Mouse (Mus musculus) embryonic fibroblast, embryonic 13.5 days (primary cell): ENCODE data around the gene Vstm2l.

Experiments used
- CTCF ChIP-seq: IDR thresholded peaks from 2 replicates; pipeline ENCODE4 v1.5.1; 2011; ENCODE audit warnings: mild to moderate bottlenecking, control low read depth, low read length, moderate library complexity, borderline replicate concordance; ENCODE audit not compliant: insufficient read depth
- POLR2A ChIP-seq: IDR thresholded peaks from 2 replicates; pipeline ENCODE4 v1.6.1; 2011; ENCODE audit warnings: low read depth, mild to moderate bottlenecking, control low read depth, low read length, moderate library complexity

DNA sequence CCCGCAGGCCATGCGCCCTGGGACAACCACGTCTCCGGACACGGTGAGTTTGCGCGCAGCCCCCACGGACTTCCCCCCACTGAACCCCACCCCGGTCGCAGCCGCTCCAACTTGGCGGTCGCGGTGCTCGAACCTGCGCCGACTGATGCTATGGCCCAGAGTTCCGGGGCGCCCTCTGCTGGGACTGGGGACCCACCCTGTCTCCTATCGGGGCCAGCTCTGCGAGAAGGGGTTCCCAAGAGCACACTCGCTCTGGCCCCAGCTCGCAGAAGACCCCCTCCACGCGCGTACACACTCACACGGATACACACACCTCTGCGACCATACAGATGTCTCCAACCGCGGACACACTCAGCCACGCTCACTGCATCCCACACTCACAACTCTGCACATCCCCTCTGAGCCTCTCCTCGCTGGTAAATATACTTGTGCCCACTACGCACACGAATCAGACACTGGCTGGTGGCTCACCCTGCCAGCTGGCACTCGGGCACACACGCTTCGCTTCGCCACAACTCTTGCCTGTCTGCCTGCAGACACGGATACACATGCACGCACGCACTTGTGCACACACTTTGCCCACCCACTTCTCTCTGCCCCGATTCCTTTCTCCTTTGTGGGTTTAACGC lies 550 bp downstream of the Vstm2l start:
- TF ChIP-seq CTCF (no peak), POLR2A (no peak)
